Mouse (Mus musculus) G1E (cell line): ENCODE results near the gene Crebbp. TPM values are rescaled to one million over a fixed set of nuclear protein-coding genes. Genes with fewer than 3 reads are reported as not detected.

Source experiments
- ATAC-seq: 2 replicates; pipeline ENCODE4 v1.8.0; 2016; ENCODE audit warnings: mild to moderate bottlenecking; ENCODE audit not compliant: insufficient number of reproducible peaks, poor library complexity, low FRiP score, severe bottlenecking; ENCODE audit errors: extremely low read depth
- DNase-seq: peaks from one replicate; pipeline ENCODE4 v3.0.0; 2012; ENCODE audit warnings: low spot score
- H3K27me3 ChIP-seq: 2 replicates; pipeline ENCODE4 v1.6.1; 2012; ENCODE audit warnings: mild to moderate bottlenecking, low read length, inconsistent platforms; ENCODE audit not compliant: insufficient read depth
- H3K36me3 ChIP-seq: replicated peaks from 2 replicates; pipeline ENCODE3; 2012; ENCODE audit warnings: mild to moderate bottlenecking, inconsistent platforms
- H3K4me1 ChIP-seq: 2 replicates; pipeline ENCODE4 v1.6.1; 2012; ENCODE audit warnings: low read depth, low read length, inconsistent platforms, mixed read lengths; ENCODE audit not compliant: insufficient read depth
- H3K4me3 ChIP-seq: 2 replicates; pipeline ENCODE4 v1.5.1; 2012; ENCODE audit warnings: low read depth, mild to moderate bottlenecking, inconsistent platforms, low read length, moderate library complexity, mixed read lengths
- H3K9me3 ChIP-seq: replicated peaks from 2 replicates; pipeline ENCODE4 v1.6.1; 2012; ENCODE audit warnings: inconsistent platforms
- GATA1 ChIP-seq: IDR thresholded peaks from 2 replicates; pipeline ENCODE4 v1.6.1; 2012; ENCODE audit warnings: borderline replicate concordance, low read length, inconsistent platforms, mixed read lengths
- polyA plus RNA-seq: library from polyadenylated mRNA; stranded (reverse); fragments of >175 nt; gene quantifications from 2 replicates; pipeline ENCODE4 v1.2.3, GENCODE M21; 2012
- total RNA-seq, 2 experiments: library from RNA; stranded (forward) in 1 of 2; stranded (reverse) in 1 of 2; fragments of 200-1000 nt in 1 of 2; fragments of >200 nt in 1 of 2; fragmentation: Nextera tagmentation in 1 of 2; gene quantifications; 2 replicates each; pipeline ENCODE4 v1.2.3; 2014 to 2017

The Crebbp gene
- total and polyA plus RNA-seq, 3 experiments = 8.6 to 92.8 (median 13.9) TPM

DNA sequence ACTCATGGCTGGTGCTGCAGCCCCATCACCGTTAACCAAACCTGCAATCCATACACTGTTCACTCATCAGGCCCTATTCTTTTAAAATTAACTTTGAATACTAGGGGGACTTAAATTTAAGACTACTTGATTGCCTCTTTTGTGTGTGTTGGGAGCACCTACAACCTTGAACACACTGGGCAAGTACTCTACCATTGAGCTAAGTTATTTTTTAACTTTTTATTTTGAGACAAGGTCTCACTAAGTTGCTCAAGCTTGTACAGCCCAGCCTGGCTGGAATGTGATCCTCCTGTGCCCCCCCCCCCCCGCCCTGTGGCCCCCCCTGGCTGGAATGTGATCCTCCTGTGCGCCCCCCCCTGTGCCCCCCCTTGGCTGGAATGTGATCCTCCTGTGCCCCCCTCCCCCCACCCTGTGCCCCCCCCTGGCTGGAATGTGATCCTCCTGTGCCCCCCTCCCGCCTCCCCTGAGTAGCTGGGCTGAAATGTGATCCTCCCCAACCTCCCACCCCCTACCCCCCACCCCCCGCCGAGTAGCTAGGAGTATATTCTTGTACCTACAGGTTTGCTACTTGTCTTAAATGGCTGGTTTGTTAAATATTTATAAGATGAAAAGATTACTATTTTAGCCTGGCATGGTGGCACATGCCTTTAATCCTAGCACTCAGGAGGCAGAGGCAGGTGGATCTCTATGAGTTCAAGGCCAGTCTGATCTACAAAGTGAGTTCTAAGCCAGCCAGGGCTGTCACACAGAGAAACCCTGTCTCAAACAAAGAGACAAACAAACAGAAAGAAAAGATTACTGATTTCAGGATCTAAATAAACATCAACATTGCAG, 182.1 kb downstream of the Crebbp start:
- H3K4me3 ChIP-seq = no peak overlapping the region
- no peaks in the 10 kb centered on the region for H3K9me3 ChIP-seq
- H3K36me3 ChIP-seq = peaks cover 17% of the 10 kb centered on the region
- peaks cover 9% of the 10 kb centered on the region; the same call in 1 of the 2 replicates for H3K27me3 ChIP-seq
- DNase-seq (no peak), ATAC-seq (no peak)
- H3K4me1 ChIP-seq = peaks cover 37% of the 10 kb centered on the region
- TF ChIP-seq GATA1 = no peak

Other genes starting within 250 kb of the Crebbp start
- gene Nlrc3, start 237.4 kb downstream of the Crebbp start, total RNA-seq (2014; fragmentation: Nextera tagmentation) = not detected in 2 replicates
- gene Nlrc3, start 237.4 kb downstream of the Crebbp start, total RNA-seq (2017) = 0.16 and 0.23 TPM in 2 replicates
- not detected in 2 replicates for gene Nlrc3, start 237.4 kb downstream of the Crebbp start, polyA plus RNA-seq
- gene Slx4, start 210.2 kb downstream of the Crebbp start, total RNA-seq (2014; fragmentation: Nextera tagmentation) = 47.5 and 51.8 TPM in 2 replicates
- 30.8 and 36.8 TPM in 2 replicates for gene Slx4, start 210.2 kb downstream of the Crebbp start, total RNA-seq (2017)
- 17.0 and 22.0 TPM in 2 replicates for gene Slx4, start 210.2 kb downstream of the Crebbp start, polyA plus RNA-seq
- not detected in 2 replicates for gene Dnase1, start 177.1 kb downstream of the Crebbp start, total RNA-seq (2014; fragmentation: Nextera tagmentation)
- gene Dnase1, start 177.1 kb downstream of the Crebbp start, total RNA-seq (2017) = 0.41 and 0.49 TPM in 2 replicates
- not detected in 2 replicates for gene Dnase1, start 177.1 kb downstream of the Crebbp start, polyA plus RNA-seq
- gene Trap1, start 136.2 kb downstream of the Crebbp start, total RNA-seq (2014; fragmentation: Nextera tagmentation) = 134 and 135 TPM in 2 replicates
- 111 and 117 TPM in 2 replicates for gene Trap1, start 136.2 kb downstream of the Crebbp start, total RNA-seq (2017)
- gene Trap1, start 136.2 kb downstream of the Crebbp start, polyA plus RNA-seq = 413 and 470 TPM in 2 replicates
- gene Adcy9, start 206.5 kb upstream of the Crebbp start, total RNA-seq (2014; fragmentation: Nextera tagmentation) = 0.73 and 0.83 TPM in 2 replicates
- gene Adcy9, start 206.5 kb upstream of the Crebbp start, total RNA-seq (2017) = 2.1 and 2.3 TPM in 2 replicates
- gene Adcy9, start 206.5 kb upstream of the Crebbp start, polyA plus RNA-seq = 0.41 and 0.47 TPM in 2 replicates